Mouse (Mus musculus): ENCODE measurements at regions not wholly inside any gene's neighbourhood (a gene's known extent, or its start where the extent isn't known, plus 50 kb on each side); places are given as distances from the start of the nearest gene placed in this dataset.

- no peaks in the 10 kb centered on the region for H3K4me1 ChIP-seq (replicated peaks; ENCODE audit: control insufficient read depth, insufficient read depth, low read length)
- WGBS, result 75% methylated on average over 3 of the region's 3 CpGs
- no peak overlapping the region for H3K27ac ChIP-seq (ENCODE audit: low read depth, low read length)
These were observed 216.9 kb upstream of the Arrdc3 start for GRCm38 (mm10) chr13:80666186-80666713.

GRCm38 (mm10) chr13:80689871-80690270 lies 193.3 kb upstream of the Arrdc3 start:
- H3K27ac ChIP-seq (ENCODE audit: low read depth, low read length), result no peak overlapping the region
- no peak overlapping the region for H3K4me2 ChIP-seq (ENCODE audit: low read depth, low read length, severe bottlenecking)
- H3K9me3 ChIP-seq (ENCODE audit: control insufficient read depth, low read length), result no peaks in the 10 kb centered on the region
- H3K4me1 ChIP-seq (replicated peaks; ENCODE audit: control insufficient read depth, insufficient read depth, low read length), result no peaks in the 10 kb centered on the region
- no peak overlapping the region for H3K4me3 ChIP-seq (ENCODE audit: low read depth, low read length)
- ATAC-seq (replicated peaks; ENCODE audit: low FRiP score) (no peak), DNase-seq (ENCODE audit: low spot score) (no peak)
- no peak overlapping the region for H3K9ac ChIP-seq (ENCODE audit: low read length)
- H3K36me3 ChIP-seq (ENCODE audit: control insufficient read depth, insufficient read depth, low read length), result no peaks in the 10 kb centered on the region
- H3K27me3 ChIP-seq (ENCODE audit: control insufficient read depth, insufficient read depth, low read length), result no peaks in the 10 kb centered on the region

More at GRCm38 (mm10) chr13:80666186-80666713, 216.9 kb upstream of the Arrdc3 start:
- no peak overlapping the region for H3K4me2 ChIP-seq (ENCODE audit: low read depth, low read length, severe bottlenecking)
- DNase-seq (ENCODE audit: low spot score), result no peak
- H3K9ac ChIP-seq (ENCODE audit: low read length), result no peak overlapping the region
- no peaks in the 10 kb centered on the region for H3K27me3 ChIP-seq (ENCODE audit: control insufficient read depth, insufficient read depth, low read length)
- ATAC-seq (replicated peaks; ENCODE audit: low FRiP score), result no peak
- no peak overlapping the region for H3K4me3 ChIP-seq (ENCODE audit: low read depth, low read length)
- H3K36me3 ChIP-seq (ENCODE audit: control insufficient read depth, insufficient read depth, low read length), result no peaks in the 10 kb centered on the region
- H3K9me3 ChIP-seq (ENCODE audit: control insufficient read depth, low read length), result no peaks in the 10 kb centered on the region

GRCm38 (mm10) chr13:80690654-80691386 lies 192.4 kb upstream of the Arrdc3 start:
- Histone ChIP-seq H3K4me2 (ENCODE audit: low read depth, low read length, severe bottlenecking) (no peak overlapping the region), H3K9ac (ENCODE audit: low read length) (no peak overlapping the region), H3K4me3 (ENCODE audit: low read depth, low read length) (no peak overlapping the region), H3K27ac (ENCODE audit: low read depth, low read length) (no peak overlapping the region), H3K4me1 (replicated peaks; ENCODE audit: control insufficient read depth, insufficient read depth, low read length) (no peaks in the 10 kb centered on the region), H3K36me3 (ENCODE audit: control insufficient read depth, insufficient read depth, low read length) (no peaks in the 10 kb centered on the region), H3K27me3 (ENCODE audit: control insufficient read depth, insufficient read depth, low read length) (no peaks in the 10 kb centered on the region), H3K9me3 (ENCODE audit: control insufficient read depth, low read length) (no peaks in the 10 kb centered on the region)
- DNase-seq (ENCODE audit: low spot score), result no peak
- ATAC-seq (replicated peaks; ENCODE audit: low FRiP score), result no peak
- WGBS, result 77% methylated on average over 4 of the region's 4 CpGs

- no peak for ATAC-seq (replicated peaks; ENCODE audit: low FRiP score)
- Histone ChIP-seq H3K27me3 (ENCODE audit: control insufficient read depth, insufficient read depth, low read length) (no peaks in the 10 kb centered on the region), H3K9ac (ENCODE audit: low read length) (no peak overlapping the region), H3K4me2 (ENCODE audit: low read depth, low read length, severe bottlenecking) (no peak overlapping the region), H3K27ac (ENCODE audit: low read depth, low read length) (no peak overlapping the region), H3K9me3 (ENCODE audit: control insufficient read depth, low read length) (no peaks in the 10 kb centered on the region), H3K4me3 (ENCODE audit: low read depth, low read length) (no peak overlapping the region), H3K4me1 (replicated peaks; ENCODE audit: control insufficient read depth, insufficient read depth, low read length) (no peaks in the 10 kb centered on the region), H3K36me3 (ENCODE audit: control insufficient read depth, insufficient read depth, low read length) (no peaks in the 10 kb centered on the region)
- 71% methylated on average over 1 of the region's 1 CpGs for whole genome bisulfite sequencing
- no peak for DNase-seq (ENCODE audit: low spot score)
These were observed 187.5 kb upstream of the Arrdc3 start for GRCm38 (mm10) chr13:80695549-80696150.

GRCm38 (mm10) chr13:80709531-80710306 lies 173.5 kb upstream of the Arrdc3 start:
- Histone ChIP-seq H3K27ac (ENCODE audit: low read depth, low read length) (no peak overlapping the region), H3K4me1 (replicated peaks; ENCODE audit: control insufficient read depth, insufficient read depth, low read length) (no peaks in the 10 kb centered on the region), H3K36me3 (ENCODE audit: control insufficient read depth, insufficient read depth, low read length) (no peaks in the 10 kb centered on the region), H3K4me3 (ENCODE audit: low read depth, low read length) (no peak overlapping the region), H3K4me2 (ENCODE audit: low read depth, low read length, severe bottlenecking) (no peak overlapping the region), H3K27me3 (ENCODE audit: control insufficient read depth, insufficient read depth, low read length) (no peaks in the 10 kb centered on the region), H3K9ac (ENCODE audit: low read length) (no peak overlapping the region), H3K9me3 (ENCODE audit: control insufficient read depth, low read length) (no peaks in the 10 kb centered on the region)
- no peak for ATAC-seq (replicated peaks; ENCODE audit: low FRiP score)
- DNase-seq (ENCODE audit: low spot score), result no peak
- 56% methylated on average over 9 of the region's 9 CpGs for whole genome bisulfite sequencing

- no peak overlapping the region for H3K4me2 ChIP-seq (ENCODE audit: low read depth, low read length, severe bottlenecking)
- 82% methylated on average over 3 of the region's 3 CpGs for WGBS
- no peaks in the 10 kb centered on the region for H3K27me3 ChIP-seq (ENCODE audit: control insufficient read depth, insufficient read depth, low read length)
- H3K36me3 ChIP-seq (ENCODE audit: control insufficient read depth, insufficient read depth, low read length), result no peaks in the 10 kb centered on the region
- no peak overlapping the region for H3K27ac ChIP-seq (ENCODE audit: low read depth, low read length)
- H3K9ac ChIP-seq (ENCODE audit: low read length), result no peak overlapping the region
- H3K4me1 ChIP-seq (replicated peaks; ENCODE audit: control insufficient read depth, insufficient read depth, low read length), result no peaks in the 10 kb centered on the region
- H3K9me3 ChIP-seq (ENCODE audit: control insufficient read depth, low read length), result no peaks in the 10 kb centered on the region
- DNase-seq (ENCODE audit: low spot score) (no peak), ATAC-seq (replicated peaks; ENCODE audit: low FRiP score) (no peak)
- H3K4me3 ChIP-seq (ENCODE audit: low read depth, low read length), result no peak overlapping the region
These were observed 163.9 kb upstream of the Arrdc3 start for GRCm38 (mm10) chr13:80719313-80719712.

- H3K4me3 ChIP-seq (ENCODE audit: low read depth, low read length), result no peak overlapping the region
- H3K27ac ChIP-seq (ENCODE audit: low read depth, low read length), result no peak overlapping the region
- no peaks in the 10 kb centered on the region for H3K36me3 ChIP-seq (ENCODE audit: control insufficient read depth, insufficient read depth, low read length)
- ATAC-seq (replicated peaks; ENCODE audit: low FRiP score), result peak; percentile 49; the same call in 1 of the 2 replicates
- no peaks in the 10 kb centered on the region for H3K4me1 ChIP-seq (replicated peaks; ENCODE audit: control insufficient read depth, insufficient read depth, low read length)
- H3K9ac ChIP-seq (ENCODE audit: low read length), result no peak overlapping the region
- H3K9me3 ChIP-seq (ENCODE audit: control insufficient read depth, low read length), result no peaks in the 10 kb centered on the region
- 30% methylated on average over 4 of the region's 4 CpGs for WGBS
- no peaks in the 10 kb centered on the region for H3K27me3 ChIP-seq (ENCODE audit: control insufficient read depth, insufficient read depth, low read length)
- no peak overlapping the region for H3K4me2 ChIP-seq (ENCODE audit: low read depth, low read length, severe bottlenecking)
- DNase-seq (ENCODE audit: low spot score), result no peak
These were observed 159.8 kb upstream of the Arrdc3 start for GRCm38 (mm10) chr13:80723215-80724006.

GRCm38 (mm10) chr13:80729202-80729601 lies 154.0 kb upstream of the Arrdc3 start:
- Histone ChIP-seq H3K4me3 (ENCODE audit: low read depth, low read length) (no peak overlapping the region), H3K27me3 (ENCODE audit: control insufficient read depth, insufficient read depth, low read length) (no peaks in the 10 kb centered on the region), H3K9me3 (ENCODE audit: control insufficient read depth, low read length) (no peaks in the 10 kb centered on the region), H3K9ac (ENCODE audit: low read length) (no peak overlapping the region), H3K4me2 (ENCODE audit: low read depth, low read length, severe bottlenecking) (no peak overlapping the region), H3K27ac (ENCODE audit: low read depth, low read length) (no peak overlapping the region), H3K4me1 (replicated peaks; ENCODE audit: control insufficient read depth, insufficient read depth, low read length) (no peaks in the 10 kb centered on the region), H3K36me3 (ENCODE audit: control insufficient read depth, insufficient read depth, low read length) (no peaks in the 10 kb centered on the region)
- ATAC-seq (replicated peaks; ENCODE audit: low FRiP score) (no peak), DNase-seq (ENCODE audit: low spot score) (no peak)
- 91% methylated on average over 5 of the region's 5 CpGs for WGBS

All from forebrain, embryonic 11.5 days (tissue).